Mouse (Mus musculus): Measurements from ENCODE around the gene Irf8. TPM values are rescaled to one million over a fixed set of nuclear protein-coding genes. Genes with fewer than 3 reads are reported as not detected.
"Not testable (repeated sequence)": the region's sequence is repeated elsewhere in the genome, so short reads cannot be mapped to it uniquely, and the experiment has no call there.

Irf8 gene
- polyA plus RNA-seq, 1 experiment from 2014 or later: 18.7 TPM

DNA sequence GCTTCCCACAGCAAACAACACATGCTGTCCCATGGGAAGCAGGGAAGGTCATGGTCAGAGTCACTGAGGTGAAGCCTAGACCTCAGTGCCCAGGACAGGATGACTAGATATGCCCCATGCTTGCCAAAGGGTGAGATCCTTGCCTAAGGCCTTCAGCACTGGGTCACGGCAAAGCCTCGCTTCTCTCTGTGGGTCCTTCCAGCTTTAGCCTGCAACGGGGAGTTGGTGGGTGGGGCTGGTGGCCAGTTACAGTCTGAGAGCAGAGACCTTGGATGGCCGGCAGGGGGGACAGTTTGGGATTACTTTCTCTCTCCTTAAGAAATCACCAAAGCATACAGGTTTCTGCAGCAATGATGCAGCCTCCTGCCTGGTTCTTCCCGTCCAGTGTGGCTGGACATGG, 51.5 kb downstream of the Irf8 start:
- DNase-seq (ENCODE audit: low spot score): peak; percentile 30
- WGBS: 36% methylated on average over 5 of the region's 5 CpGs
- H3K4me3 ChIP-seq (ENCODE audit: low read depth, low read length): no peak overlapping the region
- no peaks in the 10 kb centered on the region for H3K27me3 ChIP-seq (ENCODE audit: control insufficient read depth, insufficient read depth, low read length)
- H3K27ac ChIP-seq (replicated peaks): no peak overlapping the region
- no peak overlapping the region for H3K9ac ChIP-seq (ENCODE audit: low read length)
- 0 out of 2 replicates have a peak, but pooled peaks have one; percentile 21 for TF ChIP-seq CTCF (IDR thresholded peaks at IDR 0.05; ENCODE audit: low read depth)
- no peak for TF ChIP-seq EP300 (optimal IDR thresholded peaks at IDR 0.05)
- H3K4me2 ChIP-seq (replicated peaks; ENCODE audit: low read depth): no peak overlapping the region
- H3K36me3 ChIP-seq (ENCODE audit: control insufficient read depth, insufficient read depth, low read length): no peaks in the 10 kb centered on the region
- no peaks in the 10 kb centered on the region for H3K9me3 ChIP-seq (ENCODE audit: control insufficient read depth, low read length)
- ATAC-seq (ENCODE audit: low FRiP score, low TSS enrichment): no peak
- H3K4me1 ChIP-seq (replicated peaks; ENCODE audit: control insufficient read depth, insufficient read depth): no peaks in the 10 kb centered on the region

DNA sequence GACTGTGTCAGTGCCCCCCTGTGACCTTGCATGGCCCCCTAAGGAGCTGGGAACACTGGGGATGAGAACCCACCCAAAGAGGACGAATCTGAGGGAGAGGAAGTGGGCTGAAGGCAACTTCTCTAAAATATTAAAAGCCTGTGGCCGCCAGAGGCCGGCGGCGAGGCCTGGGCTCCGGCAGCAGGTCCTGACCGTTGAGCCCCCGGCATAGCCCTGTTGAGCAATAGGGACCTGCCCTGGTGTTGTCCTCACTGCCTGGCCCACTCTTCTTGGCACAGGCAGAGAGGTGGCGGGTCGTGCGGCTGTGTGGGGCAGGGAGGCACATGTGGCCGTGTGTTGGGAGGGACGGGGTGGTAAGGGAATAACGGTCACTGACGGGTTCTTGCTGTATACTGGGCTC, 56.6 kb downstream of the Irf8 start:
- Histone ChIP-seq H3K9me3 (ENCODE audit: control insufficient read depth, low read length) (no peaks in the 10 kb centered on the region), H3K4me1 (replicated peaks; ENCODE audit: control insufficient read depth, insufficient read depth) (no peaks in the 10 kb centered on the region), H3K36me3 (ENCODE audit: control insufficient read depth, insufficient read depth, low read length) (no peaks in the 10 kb centered on the region), H3K27ac (replicated peaks) (no peak overlapping the region), H3K4me3 (ENCODE audit: low read depth, low read length) (no peak overlapping the region), H3K27me3 (ENCODE audit: control insufficient read depth, insufficient read depth, low read length) (no peaks in the 10 kb centered on the region), H3K4me2 (replicated peaks; ENCODE audit: low read depth) (no peak overlapping the region), H3K9ac (ENCODE audit: low read length) (no peak overlapping the region)
- DNase-seq (ENCODE audit: low spot score) (no peak), ATAC-seq (ENCODE audit: low FRiP score, low TSS enrichment) (no peak)
- 84% methylated on average over 15 of the region's 15 CpGs for WGBS
- TF ChIP-seq EP300 (optimal IDR thresholded peaks at IDR 0.05): no peak
- TF ChIP-seq CTCF (IDR thresholded peaks at IDR 0.05; ENCODE audit: low read depth): no peak

DNA sequence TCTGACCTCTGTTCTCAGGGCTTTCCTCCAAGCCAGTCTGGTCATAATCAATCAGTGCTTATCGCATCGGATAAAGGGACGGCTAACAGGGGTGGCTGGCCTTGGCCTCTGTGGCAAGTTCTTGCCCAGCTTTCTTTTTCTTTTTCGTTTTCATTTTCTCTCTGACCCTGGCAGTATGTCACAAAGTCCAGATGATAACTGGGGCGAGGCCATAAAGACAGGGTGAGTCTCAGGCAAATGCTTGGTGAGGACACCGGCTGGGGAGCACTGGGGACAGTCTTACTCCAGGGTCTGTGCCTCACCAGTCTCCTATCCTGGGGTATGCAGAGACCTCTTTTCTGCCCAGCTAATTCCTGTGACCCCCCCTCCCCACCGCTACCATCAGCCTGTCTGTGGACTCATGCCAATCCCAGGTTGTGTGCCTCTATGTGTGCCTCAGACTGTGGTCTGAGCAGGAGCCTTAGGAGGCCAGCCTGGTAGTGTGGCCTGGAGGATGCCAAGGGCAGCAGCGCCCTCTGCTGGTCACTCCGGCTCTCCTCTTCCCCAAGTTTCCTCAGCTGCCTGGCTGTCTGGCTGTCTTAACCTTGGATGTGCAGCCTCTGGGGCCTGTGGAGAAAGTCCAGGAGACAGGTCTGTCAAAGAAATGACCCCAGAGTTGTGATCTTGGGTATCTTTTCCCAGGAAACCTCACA, 59.9 kb downstream of the Irf8 start:
- 36% methylated on average over 9 of the region's 9 CpGs for WGBS
- no peak overlapping the region for H3K4me2 ChIP-seq (replicated peaks; ENCODE audit: low read depth)
- no peaks in the 10 kb centered on the region for H3K4me1 ChIP-seq (replicated peaks; ENCODE audit: control insufficient read depth, insufficient read depth)
- no peaks in the 10 kb centered on the region for H3K36me3 ChIP-seq (ENCODE audit: control insufficient read depth, insufficient read depth, low read length)
- no peak overlapping the region for H3K4me3 ChIP-seq (ENCODE audit: low read depth, low read length)
- no peaks in the 10 kb centered on the region for H3K9me3 ChIP-seq (ENCODE audit: control insufficient read depth, low read length)
- no peaks in the 10 kb centered on the region for H3K27me3 ChIP-seq (ENCODE audit: control insufficient read depth, insufficient read depth, low read length)
- peak; percentile 81 for ATAC-seq (ENCODE audit: low FRiP score, low TSS enrichment)
- H3K27ac ChIP-seq (replicated peaks): no peak overlapping the region
- peak; percentile 97 for TF ChIP-seq CTCF (IDR thresholded peaks at IDR 0.05; ENCODE audit: low read depth)
- TF ChIP-seq EP300 (optimal IDR thresholded peaks at IDR 0.05): no peak
- H3K9ac ChIP-seq (ENCODE audit: low read length): no peak overlapping the region
- peak; percentile 91 for DNase-seq (ENCODE audit: low spot score)

DNA sequence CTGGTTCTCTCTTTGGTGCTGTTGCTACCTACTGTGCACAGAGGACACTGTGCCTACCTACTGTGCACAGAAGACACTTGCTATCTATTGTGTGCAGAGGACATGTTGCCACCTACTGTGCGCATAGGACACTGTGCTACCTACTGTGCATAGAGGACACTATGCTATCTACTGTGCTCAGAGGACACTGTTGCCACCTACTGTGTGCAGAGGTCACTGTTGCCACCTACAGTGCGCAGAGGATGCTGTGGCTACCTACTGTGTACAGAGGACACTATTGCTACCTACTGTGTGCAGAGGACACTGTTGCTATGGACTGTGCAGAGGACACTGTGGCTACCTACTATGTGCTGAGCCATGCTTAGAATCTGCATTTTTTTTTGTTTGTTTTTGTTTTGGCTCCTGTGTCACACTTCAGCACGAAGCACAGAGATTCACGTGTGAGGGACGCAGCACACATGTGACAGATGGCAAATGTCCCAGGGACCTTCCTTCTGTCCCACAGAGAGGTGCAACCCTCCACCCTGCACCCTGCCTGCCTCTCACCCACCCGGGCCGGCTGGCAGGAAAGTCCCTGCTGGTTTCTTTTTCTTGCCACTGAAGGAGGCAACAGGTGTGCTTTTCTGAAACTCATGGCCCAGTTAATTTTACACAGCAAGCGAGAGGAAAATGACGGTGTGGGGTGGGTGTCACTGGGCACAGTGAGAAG, 61.0 kb downstream of the Irf8 start:
- WGBS: 75% methylated on average over 9 of the region's 9 CpGs
- Histone ChIP-seq H3K27ac (replicated peaks) (no peak overlapping the region), H3K36me3 (ENCODE audit: control insufficient read depth, insufficient read depth, low read length) (no peaks in the 10 kb centered on the region), H3K4me1 (replicated peaks; ENCODE audit: control insufficient read depth, insufficient read depth) (no peaks in the 10 kb centered on the region), H3K4me2 (replicated peaks; ENCODE audit: low read depth) (no peak overlapping the region), H3K9me3 (ENCODE audit: control insufficient read depth, low read length) (no peaks in the 10 kb centered on the region), H3K4me3 (ENCODE audit: low read depth, low read length) (no peak overlapping the region), H3K9ac (ENCODE audit: low read length) (no peak overlapping the region), H3K27me3 (ENCODE audit: control insufficient read depth, insufficient read depth, low read length) (no peaks in the 10 kb centered on the region)
- no peak for TF ChIP-seq EP300 (optimal IDR thresholded peaks at IDR 0.05)
- no peak for TF ChIP-seq CTCF (IDR thresholded peaks at IDR 0.05; ENCODE audit: low read depth)
- no peak for ATAC-seq (ENCODE audit: low FRiP score, low TSS enrichment)
- no peak for DNase-seq (ENCODE audit: low spot score)

DNA sequence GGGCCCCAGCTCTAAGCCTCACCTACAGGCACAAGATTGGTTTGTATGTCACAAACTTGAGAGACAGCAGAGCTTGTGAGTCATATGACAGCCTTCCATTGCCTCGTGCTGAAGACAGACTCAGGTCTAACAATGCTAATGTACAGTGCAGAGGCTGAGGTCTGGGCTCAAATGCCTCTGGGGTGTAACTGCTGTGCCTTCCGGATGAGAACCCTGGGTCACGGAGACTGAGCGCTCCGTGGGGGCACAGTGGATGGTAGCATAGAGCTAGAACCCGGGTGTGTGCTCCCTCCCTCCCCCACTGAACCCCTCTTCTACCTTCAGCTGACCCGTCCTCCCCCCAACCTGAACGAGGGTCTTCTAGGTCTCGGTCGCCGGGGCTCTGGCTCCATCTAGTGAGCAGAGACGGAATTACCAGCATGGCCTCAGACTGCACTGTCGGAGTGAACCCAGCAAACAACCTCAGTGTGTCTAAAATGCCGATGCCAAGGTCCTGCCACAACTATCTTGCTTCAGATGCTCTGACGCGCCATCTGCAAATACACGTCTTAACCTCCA, 64.2 kb downstream of the Irf8 start:
- no peaks in the 10 kb centered on the region for H3K4me1 ChIP-seq (replicated peaks; ENCODE audit: control insufficient read depth, insufficient read depth)
- WGBS: 8% methylated on average over 17 of the region's 17 CpGs
- no peak overlapping the region for H3K9ac ChIP-seq (ENCODE audit: low read length)
- ATAC-seq (ENCODE audit: low FRiP score, low TSS enrichment) (no peak; the same call in 1 of the 2 replicates), DNase-seq (ENCODE audit: low spot score) (peak; percentile 57)
- no peaks in the 10 kb centered on the region for H3K9me3 ChIP-seq (ENCODE audit: control insufficient read depth, low read length)
- H3K4me2 ChIP-seq (replicated peaks; ENCODE audit: low read depth): no peak overlapping the region
- TF ChIP-seq EP300 (optimal IDR thresholded peaks at IDR 0.05) (no peak), CTCF (IDR thresholded peaks at IDR 0.05; ENCODE audit: low read depth) (peak; percentile 92)
- H3K4me3 ChIP-seq (ENCODE audit: low read depth, low read length): no peak overlapping the region
- H3K36me3 ChIP-seq (ENCODE audit: control insufficient read depth, insufficient read depth, low read length): no peaks in the 10 kb centered on the region
- H3K27ac ChIP-seq (replicated peaks): no peak overlapping the region
- H3K27me3 ChIP-seq (ENCODE audit: control insufficient read depth, insufficient read depth, low read length): no peaks in the 10 kb centered on the region

DNA sequence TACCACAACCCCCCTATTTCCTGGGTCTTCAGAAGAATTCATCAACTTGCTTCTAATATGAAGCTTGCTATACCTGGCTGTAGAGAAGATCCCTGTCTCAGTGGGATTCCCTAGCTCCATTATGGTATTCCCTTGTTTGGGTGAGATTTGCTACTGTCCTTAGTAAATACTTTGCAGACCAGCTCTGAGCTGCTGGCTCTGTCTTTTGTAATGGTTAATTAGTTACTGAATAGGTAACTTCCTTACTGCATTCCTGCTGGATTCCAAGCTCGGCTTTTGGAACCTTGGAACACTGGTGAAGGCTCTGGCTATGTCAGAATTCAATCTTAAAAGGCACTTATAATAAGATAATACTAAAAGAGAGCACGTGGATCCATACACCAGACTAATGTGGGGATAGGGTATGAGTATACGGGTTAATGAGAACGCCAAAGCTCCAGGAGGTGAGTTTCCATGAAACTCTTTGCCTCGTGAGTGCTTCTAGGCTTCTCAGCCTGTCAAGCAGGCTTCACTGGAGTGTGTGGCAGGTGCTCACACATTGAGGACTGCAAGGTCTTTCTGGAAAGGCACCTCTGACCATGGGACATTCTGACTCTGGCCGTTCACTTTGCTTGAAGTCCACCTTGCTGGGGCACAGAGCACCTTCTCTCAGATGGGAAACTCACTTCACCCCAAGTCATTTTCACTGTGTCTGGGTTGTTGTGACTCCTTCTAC, 67.7 kb downstream of the Irf8 start:
- not testable (repeated sequence) for H3K4me2 ChIP-seq (replicated peaks; ENCODE audit: low read depth); DNase-seq (ENCODE audit: low spot score); H3K36me3 ChIP-seq (ENCODE audit: control insufficient read depth, insufficient read depth, low read length); H3K27me3 ChIP-seq (ENCODE audit: control insufficient read depth, insufficient read depth, low read length); H3K9ac ChIP-seq (ENCODE audit: low read length); H3K4me3 ChIP-seq (ENCODE audit: low read depth, low read length); ATAC-seq (ENCODE audit: low FRiP score, low TSS enrichment); H3K4me1 ChIP-seq (replicated peaks; ENCODE audit: control insufficient read depth, insufficient read depth); H3K27ac ChIP-seq (replicated peaks); H3K9me3 ChIP-seq (ENCODE audit: control insufficient read depth, low read length)
- WGBS: 61% methylated on average over 6 of the region's 6 CpGs

All from stomach, postnatal 0 days (tissue).